Mouse (Mus musculus) brown adipose tissue, adult 24 weeks (tissue): Measurements from ENCODE around the gene Gpr1. TPM values are rescaled to one million over a fixed set of nuclear protein-coding genes. Genes with fewer than 3 reads are reported as not detected.
A peak's percentile ranks its signal among the peaks of the same experiment; 100 is the strongest.

Experiments
- H3K27ac ChIP-seq: fragments of 200-500 bp; replicated peaks from 2 replicates; pipeline ENCODE4 v1.5.1; 2012; ENCODE audit warnings: low read depth, mild to moderate bottlenecking, low read length
- H3K4me1 ChIP-seq: fragments of 200-500 bp; 2 replicates; pipeline ENCODE4 v1.6.1; 2012; ENCODE audit warnings: low read length, mixed read lengths; ENCODE audit not compliant: control insufficient read depth, insufficient read depth, insufficient read length
- H3K4me3 ChIP-seq: fragments of 200-500 bp; 2 replicates; pipeline ENCODE4 v1.5.1; 2012; ENCODE audit warnings: low read depth, mild to moderate bottlenecking, low read length, moderate library complexity; ENCODE audit not compliant: insufficient read depth
- polyA plus RNA-seq: library from polyadenylated mRNA; stranded (reverse); fragments of >200 nt; gene quantifications from 2 replicates; pipeline ENCODE4 v1.2.4, GENCODE M21; 2012; ENCODE audit not compliant: missing spikeins, insufficient read depth, insufficient read length

The Gpr1 gene
- 0.79 and 1.2 TPM in 2 replicates for polyA plus RNA-seq

DNA sequence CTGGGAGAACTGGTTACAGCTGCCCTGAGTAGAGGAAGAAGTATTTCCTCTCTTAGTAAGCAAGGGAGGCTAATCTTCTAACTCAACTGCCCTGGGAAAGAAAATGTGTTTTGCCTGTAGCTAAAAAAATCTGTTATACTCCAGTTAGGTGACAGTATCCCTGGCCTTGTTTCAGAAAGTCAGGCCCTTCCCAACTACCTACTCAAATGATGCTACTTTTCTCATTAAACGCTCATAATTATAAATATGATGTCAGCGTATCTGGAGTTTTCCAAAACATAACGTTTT is at the start of gene Gpr1:
Gene Gpr1, minus strand, starts transcription at position 273 of the 288 bp plus-strand sequence.
- peak within 1 kb of the TSS; percentile 25; the same call in 1 of the 2 replicates for H3K4me3 ChIP-seq
- no peaks in the 10 kb centered on the region for H3K4me1 ChIP-seq
- peak within 1 kb of the TSS; percentile 78 for H3K27ac ChIP-seq

DNA sequence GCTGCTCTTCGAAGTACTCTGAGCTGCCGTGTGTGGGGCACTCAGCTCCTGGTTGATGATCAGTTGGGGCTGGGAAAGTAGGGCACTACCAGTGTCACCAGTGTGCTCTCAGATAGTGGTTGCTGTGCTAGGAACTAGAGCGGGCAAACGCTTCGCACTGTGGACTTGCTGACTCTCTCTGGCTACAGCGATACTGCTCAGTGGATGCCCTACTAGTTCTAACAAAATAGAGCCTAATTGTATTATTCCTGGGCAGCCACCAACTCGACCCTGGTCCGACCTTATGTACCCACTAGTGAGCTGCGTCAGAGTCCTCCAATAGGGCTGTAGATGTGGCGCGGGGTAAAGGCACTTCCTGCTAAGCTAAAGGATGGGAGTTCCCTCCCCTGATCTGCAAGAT is 49.3 kb upstream of the Gpr1 start:
- Histone ChIP-seq H3K27ac (no peak overlapping the region), H3K4me1 (no peaks in the 10 kb centered on the region)

DNA sequence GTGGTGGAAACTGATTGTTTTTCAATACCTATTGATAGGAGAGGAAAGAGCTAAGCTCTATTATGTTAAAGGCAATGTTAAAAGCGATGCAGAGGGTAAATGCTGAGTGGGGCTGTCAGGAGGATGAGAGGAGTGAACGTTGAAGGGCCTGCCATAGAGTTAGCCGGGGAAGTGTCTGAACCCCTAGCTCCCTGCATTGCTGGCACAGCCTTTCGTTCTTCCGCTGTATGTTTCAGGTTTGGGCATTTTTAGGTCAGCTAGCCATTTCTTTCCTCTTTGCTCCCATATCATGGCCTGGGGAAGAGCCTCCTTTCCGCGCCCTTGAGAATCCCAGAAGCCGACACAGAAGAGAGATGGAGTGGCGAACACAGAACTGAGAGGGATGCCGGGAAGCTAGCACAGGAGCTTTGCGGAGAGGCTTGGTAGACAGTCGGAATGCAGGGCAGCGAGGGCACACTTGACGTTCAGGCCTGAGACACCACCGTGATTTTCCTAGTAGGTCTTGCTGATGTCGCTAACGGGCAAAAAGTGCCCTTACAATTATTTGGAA is 46.8 kb upstream of the Gpr1 start:
- Histone ChIP-seq H3K4me3 (no peak overlapping the region), H3K4me1 (no peaks in the 10 kb centered on the region), H3K27ac (no peak overlapping the region)

More for the DNA sequence above, 49.3 kb upstream of the Gpr1 start:
- H3K4me3 ChIP-seq = no peak overlapping the region

DNA sequence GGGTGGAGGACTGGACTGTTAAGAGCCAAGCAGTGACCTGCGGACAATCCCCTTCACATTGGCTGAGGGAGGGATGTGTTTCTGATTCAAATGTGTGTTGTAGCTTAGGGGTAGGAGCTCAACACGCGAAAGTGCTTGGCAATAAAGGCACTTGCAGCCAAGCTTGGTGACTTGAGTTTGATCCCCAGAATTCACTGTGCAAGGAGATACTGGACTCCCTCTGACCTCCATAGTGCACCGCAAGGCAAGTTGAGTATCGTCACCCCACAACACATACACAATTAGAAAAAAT is 46.3 kb upstream of the Gpr1 start:
- H3K4me3 ChIP-seq = no peak overlapping the region
- no peaks in the 10 kb centered on the region for H3K4me1 ChIP-seq
- H3K27ac ChIP-seq = no peak overlapping the region

DNA sequence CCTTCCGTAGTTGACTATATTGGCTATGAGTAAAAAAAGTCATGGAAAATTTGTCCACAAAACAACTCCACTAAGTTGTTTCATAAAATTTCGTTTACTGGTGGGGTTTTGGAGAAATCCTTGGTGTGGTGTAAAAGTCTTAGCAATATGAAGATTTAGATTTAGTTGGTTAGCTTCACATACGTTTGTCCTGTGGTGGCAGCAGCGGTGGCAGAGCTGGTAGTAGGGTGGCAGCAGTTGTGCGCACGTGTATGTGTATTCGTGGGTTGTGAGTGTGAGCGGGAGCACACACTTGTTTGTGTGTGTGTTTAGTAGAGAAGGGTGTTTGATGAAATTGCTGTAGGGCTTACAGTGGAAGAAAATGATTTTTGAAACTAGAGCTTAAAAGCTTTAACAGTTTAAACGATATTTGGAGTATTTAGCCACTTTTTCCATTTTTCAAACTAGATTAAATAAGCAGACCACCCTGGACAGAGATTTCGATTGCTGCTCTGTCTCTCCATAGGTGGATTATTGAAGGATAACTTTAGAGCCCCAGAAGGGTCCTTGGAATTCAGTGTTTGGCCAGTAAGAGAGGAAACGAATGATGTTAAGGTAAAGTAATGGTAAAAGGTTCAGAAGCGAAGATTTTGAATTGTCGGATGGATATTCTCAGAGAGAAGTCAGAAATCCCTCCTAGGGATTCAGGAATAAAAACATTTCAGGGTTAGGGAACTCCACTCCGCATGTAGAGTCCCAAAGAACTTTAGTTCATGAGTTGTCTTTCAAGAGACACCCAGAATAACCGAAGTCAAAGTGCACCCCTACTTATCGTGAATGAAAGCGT is 45.8 kb upstream of the Gpr1 start:
- H3K4me1 ChIP-seq = no peaks in the 10 kb centered on the region
- H3K27ac ChIP-seq = no peak overlapping the region
- no peak overlapping the region for H3K4me3 ChIP-seq

DNA sequence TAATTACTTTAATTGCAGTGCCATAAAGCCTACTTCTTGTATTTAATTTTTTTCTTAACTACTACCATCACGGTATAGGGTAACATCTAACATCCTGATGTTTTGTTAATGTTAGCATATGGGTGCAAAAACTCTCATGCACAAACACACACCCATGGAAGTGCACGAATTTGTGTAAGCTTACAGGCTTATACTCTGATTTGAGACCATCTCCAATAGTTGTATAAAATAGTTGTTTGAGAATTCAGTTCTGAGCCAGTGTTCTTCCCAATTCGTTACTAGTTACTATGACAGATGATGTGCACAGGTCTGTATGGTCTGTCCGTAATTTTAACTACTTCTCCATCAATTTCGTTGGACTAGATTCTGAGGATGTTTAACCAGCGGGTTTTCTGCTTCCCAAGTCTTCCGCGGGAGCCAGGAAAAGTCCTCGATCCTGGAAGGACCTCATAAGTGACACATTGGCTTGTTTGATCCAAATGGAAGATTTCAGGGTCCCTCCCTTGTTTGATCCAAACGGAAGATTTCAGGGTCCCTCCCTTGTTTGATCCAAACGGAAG is 45.0 kb upstream of the Gpr1 start:
- no peak overlapping the region for H3K27ac ChIP-seq
- H3K4me1 ChIP-seq = no peaks in the 10 kb centered on the region
- no peak overlapping the region for H3K4me3 ChIP-seq

DNA sequence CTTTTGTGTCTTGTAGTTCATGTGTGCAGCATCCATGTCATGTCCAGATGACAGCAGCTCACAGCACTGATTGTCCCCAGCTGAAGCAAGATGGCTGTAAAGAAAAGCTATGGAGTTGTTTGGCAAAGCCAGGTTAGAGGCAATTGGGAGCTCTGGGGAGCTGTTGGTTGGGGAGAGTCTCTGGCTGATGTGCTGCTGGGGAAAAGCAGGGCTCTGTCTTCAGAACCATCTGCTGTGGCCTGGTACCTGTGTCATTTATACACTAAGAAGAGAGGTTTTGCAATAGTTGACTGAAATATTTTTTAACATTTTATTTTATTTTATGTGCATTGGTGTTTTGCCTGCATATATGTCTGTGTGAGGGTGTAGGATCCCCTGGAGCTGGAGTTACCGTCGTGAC is 44.2 kb upstream of the Gpr1 start:
- H3K27ac ChIP-seq = no peak overlapping the region
- H3K4me3 ChIP-seq = no peak overlapping the region
- no peaks in the 10 kb centered on the region for H3K4me1 ChIP-seq

DNA sequence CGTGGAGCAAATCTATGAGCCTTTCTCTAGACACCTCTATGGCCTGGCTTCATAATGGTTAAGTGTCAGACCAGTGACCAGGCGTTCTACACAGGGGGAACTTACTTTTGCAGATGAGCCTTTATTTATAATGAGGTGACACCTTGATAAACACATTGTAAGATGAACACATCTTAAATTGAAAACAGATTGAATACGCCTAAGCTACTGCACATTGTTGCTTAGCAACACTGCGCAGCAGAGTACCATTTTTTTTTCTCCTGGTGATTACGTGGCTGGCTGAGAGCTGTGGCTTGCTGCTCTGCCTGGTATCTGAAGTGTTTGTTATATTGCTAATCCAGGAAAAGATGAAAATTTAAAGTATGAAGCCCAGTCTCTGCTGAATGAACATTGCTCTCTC is 41.7 kb upstream of the Gpr1 start:
- no peaks in the 10 kb centered on the region for H3K4me1 ChIP-seq
- no peak overlapping the region for H3K4me3 ChIP-seq
- no peak overlapping the region for H3K27ac ChIP-seq

DNA sequence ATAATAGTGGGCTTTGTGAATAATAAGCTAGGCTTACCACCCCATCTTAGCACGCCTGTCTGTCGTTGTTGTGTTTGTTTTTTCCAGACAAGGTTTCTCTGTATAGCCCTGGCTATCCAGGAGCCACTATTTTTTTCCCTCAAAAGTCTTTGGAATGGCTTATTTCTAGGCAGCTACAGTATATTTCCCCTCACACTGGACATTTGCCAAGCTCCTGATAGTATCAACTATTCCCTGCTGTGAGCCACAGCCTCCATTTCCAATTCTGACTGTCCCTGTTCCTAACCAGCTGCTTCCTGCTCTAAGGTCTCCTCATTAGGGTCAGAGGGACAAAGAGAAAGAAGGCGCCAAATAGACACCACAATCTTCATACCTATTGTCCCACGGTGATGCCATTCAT is 40.8 kb upstream of the Gpr1 start:
- Histone ChIP-seq H3K27ac (no peak overlapping the region), H3K4me1 (no peaks in the 10 kb centered on the region), H3K4me3 (no peak overlapping the region)

DNA sequence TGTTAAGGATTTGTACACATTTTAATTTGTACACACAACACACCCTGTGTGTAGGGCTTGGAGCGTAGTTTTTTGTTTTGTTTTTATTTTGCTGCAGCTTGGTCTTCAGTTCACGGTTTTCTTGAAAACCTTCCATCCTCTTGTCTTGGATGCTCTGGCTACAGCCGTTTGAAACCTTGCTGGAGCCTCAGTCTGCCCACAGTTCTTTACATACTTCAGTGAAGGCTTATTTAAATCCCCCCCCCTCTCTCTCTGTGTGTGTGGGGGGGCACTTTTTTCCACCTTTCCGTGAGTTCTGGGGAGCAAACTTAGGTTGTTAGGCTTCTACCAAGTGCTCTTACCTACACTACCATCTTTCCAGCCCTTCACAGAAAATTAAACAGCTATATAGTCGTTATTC is 38.9 kb upstream of the Gpr1 start:
- Histone ChIP-seq H3K4me1 (no peaks in the 10 kb centered on the region), H3K4me3 (no peak overlapping the region), H3K27ac (no peak overlapping the region)

DNA sequence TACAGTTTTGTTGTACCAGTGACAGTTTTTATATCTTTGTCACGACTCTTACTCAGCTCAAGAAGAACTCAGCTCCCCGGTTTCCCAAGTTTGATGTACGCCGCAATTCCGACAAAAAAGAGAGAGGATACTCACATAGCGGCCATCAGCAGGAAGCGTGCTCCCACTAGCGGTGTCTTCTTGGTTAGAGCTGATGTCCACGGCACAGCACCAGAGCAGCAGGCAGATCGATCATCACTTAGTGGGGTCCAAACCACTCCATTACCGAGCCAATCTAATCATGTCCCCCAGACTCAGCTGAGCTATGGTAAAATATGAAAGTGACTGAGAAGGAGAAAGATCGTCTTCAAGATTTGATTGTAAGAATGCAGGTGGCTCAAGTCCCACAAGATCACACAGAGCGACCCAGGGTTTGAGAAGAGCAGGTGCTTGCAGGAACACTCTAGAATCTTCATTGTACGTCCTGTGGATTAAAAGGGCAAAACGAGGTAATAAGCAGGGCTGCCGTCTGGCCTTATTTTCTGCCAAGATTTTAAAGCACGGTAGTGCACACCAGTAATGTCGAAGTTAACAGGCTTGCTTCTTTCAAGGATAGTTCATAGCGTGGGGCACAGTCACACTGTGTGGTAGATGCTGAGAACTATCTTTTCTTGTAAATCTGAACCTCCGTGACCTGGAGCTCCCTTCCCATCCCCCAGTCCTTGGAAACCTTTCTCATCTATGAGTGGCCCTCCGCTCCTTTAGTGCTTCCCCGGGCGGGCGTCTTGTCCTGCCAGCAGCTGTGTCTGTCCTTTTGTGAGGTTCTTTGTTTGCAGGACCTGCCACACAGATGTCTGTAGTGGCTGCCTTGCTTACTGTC is 38.2 kb upstream of the Gpr1 start:
- H3K27ac ChIP-seq = no peak overlapping the region
- no peak overlapping the region for H3K4me3 ChIP-seq
- 0 out of 2 replicates have a peak, but pooled peaks cover 2% of the 10 kb centered on the region for H3K4me1 ChIP-seq

DNA sequence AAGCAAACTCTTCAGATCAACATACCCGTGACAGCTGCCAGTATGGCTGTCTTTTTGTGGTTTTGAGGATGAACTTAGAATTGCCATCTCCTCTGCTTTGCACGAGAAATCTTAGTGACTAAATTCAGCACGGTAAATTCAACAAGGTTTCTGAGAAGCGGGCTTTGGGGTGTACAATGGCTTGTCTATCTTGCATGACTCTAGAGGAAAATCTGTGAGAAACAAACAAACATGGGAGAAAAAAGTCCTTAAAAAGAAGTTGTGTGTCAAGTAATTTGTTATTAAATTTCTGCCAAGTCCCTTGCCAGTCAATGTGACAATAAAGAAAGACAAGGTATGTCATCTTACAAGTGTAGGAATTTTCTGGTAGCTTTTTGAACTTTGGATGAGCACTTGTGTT is 34.9 kb upstream of the Gpr1 start:
- 0 out of 2 replicates have a peak, but pooled peaks cover 2% of the 10 kb centered on the region for H3K4me1 ChIP-seq
- no peak overlapping the region for H3K4me3 ChIP-seq
- no peak overlapping the region for H3K27ac ChIP-seq

DNA sequence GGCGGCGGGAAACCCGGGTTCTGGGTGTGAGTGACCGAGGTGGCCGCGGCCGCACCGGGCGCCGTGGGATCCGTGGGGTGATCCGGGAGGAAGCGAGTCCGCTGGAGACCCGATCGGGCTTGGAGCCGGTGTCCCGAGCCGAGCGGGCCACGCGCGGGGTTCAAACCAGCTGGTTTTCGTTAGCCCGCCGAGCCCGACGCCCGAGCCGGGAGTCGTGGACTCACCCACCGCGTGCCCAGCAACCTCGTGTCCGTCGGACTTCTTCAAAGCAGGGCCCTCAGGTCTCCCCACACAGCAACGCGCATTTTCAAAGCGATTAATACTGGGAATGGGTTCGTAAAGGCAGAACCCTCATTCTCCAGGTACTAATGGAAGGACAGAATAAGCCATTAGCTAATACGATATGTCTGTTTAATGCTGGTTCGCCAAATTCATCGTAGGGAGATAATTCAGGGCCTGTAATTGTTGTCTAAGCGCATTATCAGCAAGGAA is 34.1 kb upstream of the Gpr1 start:
- no peak overlapping the region; the same call in 1 of the 2 replicates for H3K4me3 ChIP-seq
- 0 out of 2 replicates have a peak, but pooled peaks cover 2% of the 10 kb centered on the region for H3K4me1 ChIP-seq
- H3K27ac ChIP-seq = no peak overlapping the region

DNA sequence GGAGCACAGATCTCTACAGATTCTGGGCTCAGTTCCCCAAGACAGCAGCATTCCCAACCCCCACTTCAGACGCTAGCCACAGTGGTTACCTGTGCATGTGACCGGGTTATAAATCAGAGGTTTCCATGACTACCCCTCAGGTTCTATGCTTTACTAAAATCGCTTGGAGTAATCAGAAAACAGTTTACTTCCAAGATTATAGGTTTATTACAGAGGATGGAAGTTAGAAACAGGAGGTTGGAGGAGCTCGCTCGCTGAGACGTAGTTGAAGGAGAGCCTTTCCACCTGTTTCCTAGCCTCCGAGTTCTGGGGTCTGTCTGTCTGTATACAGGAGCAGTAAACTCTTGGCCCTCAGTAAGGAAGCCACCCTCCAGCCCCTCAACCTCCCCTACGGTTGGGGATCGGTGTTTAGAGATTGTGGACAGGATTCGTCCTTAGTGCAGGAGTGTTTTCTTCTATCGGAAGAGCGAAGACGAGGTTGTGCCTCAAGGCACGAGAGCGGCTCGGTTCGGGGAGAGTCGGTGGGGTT is 33.6 kb upstream of the Gpr1 start:
- H3K27ac ChIP-seq = no peak overlapping the region
- no peak overlapping the region; the same call in 1 of the 2 replicates for H3K4me3 ChIP-seq
- H3K4me1 ChIP-seq = 0 out of 2 replicates have a peak, but pooled peaks cover 2% of the 10 kb centered on the region
